Comparison of ENCODE assay signal across 30 mouse cellular contexts in the genomic region with DNA sequence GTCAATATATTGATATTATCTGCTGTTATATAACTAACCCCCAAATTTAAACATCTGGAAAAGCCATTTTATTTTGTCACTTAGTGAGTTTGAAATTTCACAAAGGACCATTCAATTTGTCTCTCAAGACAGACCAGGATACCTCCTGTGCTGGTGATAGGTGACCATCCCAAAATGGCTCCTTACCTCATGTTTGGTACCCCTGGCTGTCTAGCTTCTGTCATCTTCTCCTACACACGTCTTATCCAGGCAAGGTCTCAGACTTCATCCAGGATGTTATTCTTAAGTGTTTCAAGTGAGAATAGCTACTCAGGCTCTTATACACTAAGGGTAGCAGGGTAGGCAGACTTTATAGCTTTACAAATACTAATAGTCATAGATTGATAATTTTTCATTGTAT. TPM values are rescaled to one million over a fixed set of nuclear protein-coding genes. Genes with fewer than 3 reads are reported as not detected.
A peak's percentile ranks its signal among the peaks of the same experiment; 100 is the strongest.
DNase-seq lines count a peak whose midpoint lies in the region; ATAC-seq and TF ChIP-seq lines count a peak whose summit lies in the region.
"Had no signal": no experiment of that assay in that cellular context is flagged by ENCODE, and none has a peak within 500 bp of the region (broad histone marks: within the 10 kb centered on the region; RNA-seq: fewer than 3 reads in every experiment).

No protein-coding gene starts in this region.

- peak; percentile 60 for DNase-seq in ES-CJ7 (ENCODE audit: low read depth, low spot score)
- DNase-seq in ES-E14 (ENCODE audit: low read depth, low spot score), result no peak
- peak; percentile 50 for DNase-seq in R1 (ENCODE audit: low read depth, low spot score)
- DNase-seq in ZHBTc4 (ENCODE audit: low read depth, low spot score), result peak; percentile 59
- DNase-seq in cerebellum, adult 9-11 months, result no peak
- DNase-seq in right cerebral cortex, adult 18-20 months, result no peak
- DNase-seq in c-Kit-positive CD71-positive TER-119-positive erythroid progenitor cells, embryonic 14.5 days (ENCODE audit: low spot score), result no peak
- DNase-seq: adrenal gland, adult 2 months; adrenal gland, adult 8-10 months; adrenal gland, postnatal 10 days; adrenal gland, postnatal 14 days; adrenal gland, postnatal 25 days; adrenal gland, postnatal 36 days; B cell, adult 2 months; cerebellum, adult 11 months; cerebellum, adult 11-12 months; cerebellum, adult 18-20 months; cerebellum, adult 2 months; cerebellum, adult 8-10 months; cerebellum, adult 9-10 months; cerebellum, postnatal 10 days had no signal

- no peak overlapping the region for H3K4me3 ChIP-seq in ES-E14 (ENCODE audit: insufficient read depth in 1 of 2, low read depth in 1 of 2, low read length in 2 of 2, poor library complexity in 1 of 2, severe bottlenecking in 1 of 2)

- no peaks in the 10 kb centered on the region for H3K9me3 ChIP-seq in ES-E14 (ENCODE audit: control insufficient read depth, insufficient read depth, low read depth, low read length)

- H3K9ac ChIP-seq in ES-E14 (ENCODE audit: insufficient read depth, low read depth, low read length, poor library complexity, severe bottlenecking), result no peak overlapping the region

- H3K27ac ChIP-seq in ES-E14 (ENCODE audit: insufficient read depth, low read depth, low read length, poor library complexity, severe bottlenecking), result no peak overlapping the region

- no peaks in the 10 kb centered on the region for H3K4me1 ChIP-seq in ES-E14 (ENCODE audit: control insufficient read depth in 2 of 2, insufficient read depth in 2 of 2, low read length in 2 of 2, poor library complexity in 1 of 2)

- peaks cover 7% of the 10 kb centered on the region; the same call in 1 of the 2 replicates for H3K36me3 ChIP-seq in ES-E14 (ENCODE audit: control insufficient read depth, insufficient read depth, low read length, poor library complexity, severe bottlenecking)
- H3K36me3 ChIP-seq: G1E had no signal

- in situ Hi-C loops in ES-E14 (cut with MboI; ENCODE audit: low sequenced_read_pairs in 2 of 2, unreplicated experiment in 2 of 2), result no loop called here

- ATAC-seq in erythroid progenitor cell, adult 5-6 weeks (replicated peaks; ENCODE audit: low FRiP score, poor library complexity, severe bottlenecking), result no peak
- ATAC-seq: activated CD4-positive, CD25-positive, alpha-beta regulatory T cell, adult 4 months; CD4-positive, CD25-positive, alpha-beta regulatory T cell, adult 4 months; Patski had no signal

TF ChIP-seq in ES-E14, 5 proteins besides CTCF, POLR2A, EP300 and RAD21:
- TF ChIP-seq CHD2 (IDR thresholded peaks at IDR 0.05; ENCODE audit: low read depth, low read length), result 0 out of 2 replicates have a peak, but pooled peaks have one; percentile 36
- TF ChIP-seq ZC3H11A (IDR thresholded peaks at IDR 0.05; ENCODE audit: borderline replicate concordance, low read depth, low read length), result no peak

RNA-seq across cellular contexts. Expression of gene Zfp42, which starts 17.9 kb away (rescaled TPM):
- total RNA-seq in ES-E14 (2012; rRNA removed), result 412 and 503 TPM in 2 replicates
- total RNA-seq in erythroid progenitor cell, adult 5-6 weeks (2015; ENCODE audit: low replicate concordance), result not detected in 2 replicates
- not detected in 2 replicates for total RNA-seq in erythroid progenitor cell, adult 5-6 weeks (2017; ENCODE audit: low replicate concordance)
- total RNA-seq: adrenal gland, adult 18-20 months; adrenal gland, adult 2 months; adrenal gland, adult 8-10 months; adrenal gland, postnatal 10 days; adrenal gland, postnatal 14 days; adrenal gland, postnatal 25 days; adrenal gland, postnatal 36 days; adrenal gland, postnatal 4 days; CH12.LX; G1E; MEL had no signal

Comparison
In these comparisons a context has a peak if more than half of its experiments do, and no peak if none do; other contexts are left out.
1. DNase-seq: peak in ES-CJ7 (single experiment), R1 (single experiment) and ZHBTc4 (single experiment); none in ES-E14 (single experiment), cerebellum, adult 9-11 months (single experiment), right cerebral cortex, adult 18-20 months (single experiment) and c-Kit-positive CD71-positive TER-119-positive erythroid progenitor cells, embryonic 14.5 days (single experiment).
2. RNA of gene Zfp42, which starts 17.9 kb away (total RNA-seq): 412 to 503 TPM in ES-E14; not detected in erythroid progenitor cell, adult 5-6 weeks; every median in the first group is over 100 times any median in the second.